12 mouse cellular contexts compared by ENCODE assay signal in genomic region chr7:75572127-75572526, GRCm38 (mm10).
DNase-seq lines count a peak whose midpoint lies in the region; ATAC-seq lines count a peak whose summit lies in the region.
"Had no signal": no experiment of that assay in that cellular context is flagged by ENCODE, and none has a peak within 500 bp of the region (broad histone marks: within the 10 kb centered on the region; RNA-seq: fewer than 3 reads in every experiment).

No protein-coding gene starts in this region.

- intact Hi-C loops in left cerebral cortex, postnatal 10 days (cut with DNase I) = no loop called here

- H3K36me3 ChIP-seq in heart, embryonic 10.5 days = peaks cover 6% of the 10 kb centered on the region; the same call in 1 of the 2 replicates
- H3K36me3 ChIP-seq: forebrain, embryonic 12.5 days had no signal

- WGBS in heart, embryonic 10.5 days = 28% methylated on average over 4 of the region's 4 CpGs

- peak; percentile 71 for ATAC-seq in erythroid progenitor cell, adult 5-6 weeks (replicated peaks; ENCODE audit: low FRiP score, poor library complexity, severe bottlenecking)
- peak; percentile 58 for ATAC-seq in megakaryocyte, adult 5-6 weeks (ENCODE audit: poor library complexity, severe bottlenecking)

- H3K9me3 ChIP-seq in heart, embryonic 10.5 days = no peaks in the 10 kb centered on the region
- H3K9me3 ChIP-seq: forebrain, embryonic 12.5 days had no signal

- H3K27ac ChIP-seq in heart, embryonic 10.5 days = peak overlapping the region; percentile 52; the same call in 1 of the 2 replicates
- H3K27ac ChIP-seq: forebrain, embryonic 12.5 days; hindbrain, embryonic 14.5 days had no signal

- no peak for DNase-seq in heart, embryonic 10.5 days (ENCODE audit: low spot score)
- no peak for DNase-seq in heart, adult 8-10 months (ENCODE audit: low spot score)
- DNase-seq in CD4-positive helper T cell, adult 2 months (ENCODE audit: low read depth, low spot score) = peak; percentile 88
- DNase-seq in left cerebral cortex, postnatal 10 days (ENCODE audit: extremely low spot score in 1 of 2, low spot score in 2 of 2) = no peak
- DNase-seq in urinary bladder, adult 2 months (ENCODE audit: low spot score) = no peak
- DNase-seq in adrenal gland, postnatal 14 days = no peak
- DNase-seq: cerebellum, adult 9-11 months; kidney, postnatal 10 days had no signal

- H3K4me3 ChIP-seq in heart, embryonic 10.5 days = 0 out of 2 replicates have a peak overlapping the region, but pooled peaks have one; percentile 3
- H3K4me3 ChIP-seq: forebrain, embryonic 12.5 days had no signal

- peaks cover 30% of the 10 kb centered on the region for H3K4me1 ChIP-seq in heart, embryonic 10.5 days
- H3K4me1 ChIP-seq: forebrain, embryonic 12.5 days had no signal

- H3K27me3 ChIP-seq in heart, embryonic 10.5 days (ENCODE audit: insufficient read depth, poor library complexity, severe bottlenecking) = no peaks in the 10 kb centered on the region
- H3K27me3 ChIP-seq: forebrain, embryonic 12.5 days had no signal
